In the genomic region with DNA sequence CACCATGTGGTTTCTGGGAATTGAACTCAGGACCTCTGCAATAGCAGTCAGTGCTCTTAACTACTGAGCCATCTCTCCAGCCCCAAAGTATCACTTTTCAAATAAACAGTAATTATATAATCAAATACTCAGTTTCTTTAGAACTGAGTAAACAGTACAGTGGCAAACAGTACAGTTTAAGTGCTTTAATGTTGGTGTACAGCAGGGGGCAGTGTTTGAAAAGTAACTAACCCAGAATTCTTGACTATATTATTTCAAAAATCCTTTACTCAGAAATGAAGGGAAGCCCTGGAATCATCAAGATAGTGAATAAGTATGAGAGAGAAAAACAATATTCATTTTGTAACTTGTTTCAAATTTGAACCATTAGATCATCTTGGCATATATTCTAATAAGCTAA, we compare ENCODE assay signal across 8 mouse cellular contexts. TPM values are rescaled to one million over a fixed set of nuclear protein-coding genes. Genes with fewer than 3 reads are reported as not detected.
A peak's percentile ranks its signal among the peaks of the same experiment; 100 is the strongest.
DNase-seq lines count a peak whose midpoint lies in the region; ATAC-seq and TF ChIP-seq lines count a peak whose summit lies in the region.

No protein-coding gene starts in this region.

- no peak for TF ChIP-seq CTCF in liver, adult 2 months (IDR thresholded peaks at IDR 0.05; ENCODE audit: low read depth, low read length)
- TF ChIP-seq CTCF in MEL (IDR thresholded peaks at IDR 0.05 in 2 of 3, conservative IDR thresholded peaks at IDR 0.05 in 1 of 3; ENCODE audit: control insufficient read depth in 1 of 3, insufficient read depth in 1 of 3, low read depth in 2 of 3, low read length in 3 of 3, poor library complexity in 1 of 3, severe bottlenecking in 1 of 3) = peak in 2 of 3 experiments; percentile 39 to 68; a peak in 4 of 6 replicates

- no peaks in the 10 kb centered on the region; the same call in 1 of the 2 replicates for H3K36me3 ChIP-seq in liver, adult 2 months (ENCODE audit: control insufficient read depth, insufficient read depth, low read length)
- no peaks in the 10 kb centered on the region for H3K36me3 ChIP-seq in liver, embryonic 12.5 days
- no peaks in the 10 kb centered on the region for H3K36me3 ChIP-seq in MEL (ENCODE audit: control insufficient read depth in 1 of 2, insufficient read depth in 2 of 2, low read length in 2 of 2)
- H3K36me3 ChIP-seq in embryonic facial prominence, embryonic 10.5 days (replicated peaks) = no peaks in the 10 kb centered on the region
- H3K36me3 ChIP-seq in forebrain, embryonic 13.5 days (ENCODE audit: poor library complexity, severe bottlenecking) = no peaks in the 10 kb centered on the region

- H3K4me3 ChIP-seq in liver, adult 2 months (ENCODE audit: insufficient read depth, low read depth, low read length) = no peak overlapping the region
- H3K4me3 ChIP-seq in liver, embryonic 12.5 days = no peak overlapping the region
- no peak overlapping the region for H3K4me3 ChIP-seq in MEL (ENCODE audit: control insufficient read depth in 1 of 2, insufficient read depth in 1 of 2, low read depth in 2 of 2, low read length in 2 of 2)
- H3K4me3 ChIP-seq in embryonic facial prominence, embryonic 10.5 days = no peak overlapping the region
- H3K4me3 ChIP-seq in forebrain, embryonic 13.5 days = no peak overlapping the region

- no peak overlapping the region for H3K9ac ChIP-seq in liver, adult 2 months (ENCODE audit: low read depth, low read length)
- no peak overlapping the region for H3K9ac ChIP-seq in liver, embryonic 12.5 days
- H3K9ac ChIP-seq in MEL (ENCODE audit: control insufficient read depth, low read depth, low read length, poor library complexity, severe bottlenecking) = no peak overlapping the region
- no peak overlapping the region for H3K9ac ChIP-seq in forebrain, embryonic 13.5 days

- no peak overlapping the region for H3K27ac ChIP-seq in liver, adult 2 months (replicated peaks; ENCODE audit: insufficient read depth, low read depth, low read length)
- H3K27ac ChIP-seq in liver, embryonic 12.5 days = no peak overlapping the region
- H3K27ac ChIP-seq in MEL (ENCODE audit: control insufficient read depth, low read depth, low read length) = no peak overlapping the region
- H3K27ac ChIP-seq in embryonic facial prominence, embryonic 10.5 days (replicated peaks) = no peak overlapping the region
- H3K27ac ChIP-seq in forebrain, embryonic 13.5 days = no peak overlapping the region

- TF ChIP-seq RAD21 in MEL (IDR thresholded peaks at IDR 0.05; ENCODE audit: low read depth, low read length) = peak; percentile 71

- TF ChIP-seq POLR2A in liver, adult 2 months (IDR thresholded peaks at IDR 0.05; ENCODE audit: extremely low read depth, insufficient read depth, low read length) = no peak
- no peak for TF ChIP-seq POLR2A in MEL (IDR thresholded peaks at IDR 0.05; ENCODE audit: control insufficient read depth in 1 of 2, insufficient read depth in 1 of 2, low read depth in 1 of 2, low read length in 2 of 2, poor library complexity in 1 of 2)

- H3K9me3 ChIP-seq in liver, embryonic 12.5 days (replicated peaks) = no peaks in the 10 kb centered on the region
- no peaks in the 10 kb centered on the region for H3K9me3 ChIP-seq in MEL (replicated peaks; ENCODE audit: insufficient read depth, low read length)
- H3K9me3 ChIP-seq in embryonic facial prominence, embryonic 10.5 days = no peaks in the 10 kb centered on the region
- no peaks in the 10 kb centered on the region for H3K9me3 ChIP-seq in forebrain, embryonic 13.5 days (replicated peaks)

- no peak for ATAC-seq in liver, embryonic 12.5 days
- ATAC-seq in megakaryocyte, adult 5-6 weeks (ENCODE audit: poor library complexity, severe bottlenecking) = peak; percentile 64
- ATAC-seq in forebrain, embryonic 13.5 days = no peak

- no peaks in the 10 kb centered on the region for H3K4me1 ChIP-seq in liver, adult 2 months (ENCODE audit: control insufficient read depth, insufficient read depth, low read length)
- no peaks in the 10 kb centered on the region for H3K4me1 ChIP-seq in liver, embryonic 12.5 days
- peaks cover 0 to 2% of the 10 kb centered on the region in 2 experiments; a peak in 1 of 4 replicates for H3K4me1 ChIP-seq in MEL (ENCODE audit: control insufficient read depth in 1 of 2, insufficient read depth in 2 of 2, low read length in 2 of 2)
- no peaks in the 10 kb centered on the region for H3K4me1 ChIP-seq in embryonic facial prominence, embryonic 10.5 days
- no peaks in the 10 kb centered on the region for H3K4me1 ChIP-seq in forebrain, embryonic 13.5 days

- intact Hi-C loops in gastrocnemius, postnatal 14 days (cut with DNase I; ENCODE audit: low total_unique reads) = no loop called here

- no peaks in the 10 kb centered on the region for H3K27me3 ChIP-seq in liver, adult 2 months (ENCODE audit: control insufficient read depth, insufficient read depth, low read length)
- 0 out of 2 replicates have a peak, but pooled peaks cover 5% of the 10 kb centered on the region for H3K27me3 ChIP-seq in liver, embryonic 12.5 days (replicated peaks)
- H3K27me3 ChIP-seq in MEL (ENCODE audit: control insufficient read depth in 1 of 2, insufficient read depth in 2 of 2, low read length in 2 of 2) = no peaks in the 10 kb centered on the region
- H3K27me3 ChIP-seq in embryonic facial prominence, embryonic 10.5 days (replicated peaks; ENCODE audit: low read depth, poor library complexity, severe bottlenecking) = no peaks in the 10 kb centered on the region
- H3K27me3 ChIP-seq in forebrain, embryonic 13.5 days = no peaks in the 10 kb centered on the region

- no peak for TF ChIP-seq EP300 in MEL (IDR thresholded peaks at IDR 0.05; ENCODE audit: low read depth in 1 of 2, low read length in 2 of 2)

- no peaks in the 10 kb centered on the region for H3K79me2 ChIP-seq in liver, adult 2 months (ENCODE audit: control insufficient read depth, insufficient read depth, low read length)
- no peaks in the 10 kb centered on the region for H3K79me2 ChIP-seq in MEL (ENCODE audit: control insufficient read depth, insufficient read depth, low read length, poor library complexity)

- H3K4me2 ChIP-seq in liver, embryonic 12.5 days = no peak overlapping the region
- no peak overlapping the region for H3K4me2 ChIP-seq in forebrain, embryonic 13.5 days

- DNase-seq in gastrocnemius, adult 18-20 months (ENCODE audit: low spot score) = peak; percentile 30
- DNase-seq in gastrocnemius, postnatal 14 days = no peak
- peak; percentile 25 for DNase-seq in liver, adult 2 months (ENCODE audit: extremely low read depth, low read depth, low spot score)
- DNase-seq in MEL (ENCODE audit: low read depth, low spot score) = peak; percentile 67
- DNase-seq in embryonic facial prominence, embryonic 10.5 days (ENCODE audit: low spot score) = peak; percentile 13

TF ChIP-seq in MEL, 35 proteins besides CTCF, POLR2A, EP300 and RAD21:
- TF ChIP-seq SMC3 (IDR thresholded peaks at IDR 0.05; ENCODE audit: low read depth, low read length) (peak; percentile 59), ZC3H11A (IDR thresholded peaks at IDR 0.05; ENCODE audit: low read depth, low read length) (peak; percentile 52), CHD2 (IDR thresholded peaks at IDR 0.05; ENCODE audit: low read length) (no peak), RCOR1 (IDR thresholded peaks at IDR 0.05; ENCODE audit: low read depth, low read length) (no peak)

RNA-seq across cellular contexts. Expression of a gene that starts 9.8 kb away (rescaled TPM):
- total RNA-seq in gastrocnemius, adult 18-20 months (2021) = under 1 TPM; 0.27 to 0.55 TPM
- under 1 TPM; 0.22 to 0.25 TPM for total RNA-seq in gastrocnemius, postnatal 14 days (2021)
- total RNA-seq in liver, adult 2 months (2014; rRNA removed) = not detected in 2 replicates
- not detected in 2 replicates for polyA plus RNA-seq in liver, adult 2 months (2012; rRNA removed)
- polyA plus RNA-seq in liver, embryonic 12.5 days (2016; fragmentation: Nextera tagmentation; extraction: Ambion mirVana) = 0.21 and 0.37 TPM in 2 replicates
- 0.20 and 0.23 TPM in 2 replicates for total RNA-seq in MEL (2012; rRNA removed)
- polyA plus RNA-seq in MEL (2012; ENCODE audit: insufficient read depth in 1 of 2, insufficient read length in 2 of 2, low read depth in 1 of 2, low replicate concordance in 2 of 2, missing spikeins in 1 of 2) = under 1 TPM in 1 of 2 experiments, not detected in 1; 0.46 TPM
- 0.79 and 0.87 TPM in 2 replicates for polyA plus RNA-seq in embryonic facial prominence, embryonic 10.5 days (2016; fragmentation: Nextera tagmentation; extraction: Ambion mirVana)
- not detected in 2 replicates for total RNA-seq in megakaryocyte, adult 5-6 weeks (2015)
- total RNA-seq in megakaryocyte, adult 5-6 weeks (2017) = not detected in 2 replicates
- 1.4 and 2.0 TPM in 2 replicates for polyA plus RNA-seq in forebrain, embryonic 13.5 days (2015; fragmentation: Nextera tagmentation; extraction: Ambion mirVana)

RNA-seq across cellular contexts. Expression of a gene that starts 35.0 kb away (rescaled TPM):
- total RNA-seq in gastrocnemius, adult 18-20 months (2021) = under 1 TPM in 1 of 2 experiments, not detected in 1; 0.14 TPM
- 1 to 10 TPM; 2.2 to 2.3 TPM for total RNA-seq in gastrocnemius, postnatal 14 days (2021)
- total RNA-seq in liver, adult 2 months (2014; rRNA removed) = 0.34 and 0.46 TPM in 2 replicates
- polyA plus RNA-seq in liver, adult 2 months (2012; rRNA removed) = not detected in 2 replicates
- polyA plus RNA-seq in liver, embryonic 12.5 days (2016; fragmentation: Nextera tagmentation; extraction: Ambion mirVana) = 37.7 and 39.0 TPM in 2 replicates
- total RNA-seq in MEL (2012; rRNA removed) = 26.0 and 28.0 TPM in 2 replicates
- 10 to 100 TPM in 1 of 2 experiments, not detected in 1; 28.3 TPM for polyA plus RNA-seq in MEL (2012; ENCODE audit: insufficient read depth in 1 of 2, insufficient read length in 2 of 2, low read depth in 1 of 2, low replicate concordance in 2 of 2, missing spikeins in 1 of 2)
- polyA plus RNA-seq in embryonic facial prominence, embryonic 10.5 days (2016; fragmentation: Nextera tagmentation; extraction: Ambion mirVana) = 61.4 and 62.6 TPM in 2 replicates
- 73.8 and 79.1 TPM in 2 replicates for total RNA-seq in megakaryocyte, adult 5-6 weeks (2015)
- total RNA-seq in megakaryocyte, adult 5-6 weeks (2017) = 108 and 113 TPM in 2 replicates
- 44.7 and 45.9 TPM in 2 replicates for polyA plus RNA-seq in forebrain, embryonic 13.5 days (2015; fragmentation: Nextera tagmentation; extraction: Ambion mirVana)

RNA-seq across cellular contexts. Expression of a gene that starts 54.1 kb away (rescaled TPM):
- total RNA-seq in gastrocnemius, adult 18-20 months (2021) = 10 to 100 TPM; 26.5 to 29.6 TPM
- 10 to 100 TPM; 24.7 to 26.3 TPM for total RNA-seq in gastrocnemius, postnatal 14 days (2021)
- total RNA-seq in liver, adult 2 months (2014; rRNA removed) = 19.5 and 20.3 TPM in 2 replicates
- 3.2 and 4.8 TPM in 2 replicates for polyA plus RNA-seq in liver, adult 2 months (2012; rRNA removed)
- polyA plus RNA-seq in liver, embryonic 12.5 days (2016; fragmentation: Nextera tagmentation; extraction: Ambion mirVana) = 86.3 and 88.7 TPM in 2 replicates
- 243 and 249 TPM in 2 replicates for total RNA-seq in MEL (2012; rRNA removed)
- 100 to 1,000 TPM; 175 to 393 TPM for polyA plus RNA-seq in MEL (2012; ENCODE audit: insufficient read depth in 1 of 2, insufficient read length in 2 of 2, low read depth in 1 of 2, low replicate concordance in 2 of 2, missing spikeins in 1 of 2)
- 111 and 117 TPM in 2 replicates for polyA plus RNA-seq in embryonic facial prominence, embryonic 10.5 days (2016; fragmentation: Nextera tagmentation; extraction: Ambion mirVana)
- 25.9 and 29.4 TPM in 2 replicates for total RNA-seq in megakaryocyte, adult 5-6 weeks (2015)
- 75.9 and 89.8 TPM in 2 replicates for total RNA-seq in megakaryocyte, adult 5-6 weeks (2017)
- 54.6 and 60.7 TPM in 2 replicates for polyA plus RNA-seq in forebrain, embryonic 13.5 days (2015; fragmentation: Nextera tagmentation; extraction: Ambion mirVana)
